Mouse (Mus musculus) stomach, embryonic 15.5 days (tissue): Measurements from ENCODE around the gene Zic3. TPM values are rescaled to one million over a fixed set of nuclear protein-coding genes. Genes with fewer than 3 reads are reported as not detected.
A peak's percentile ranks its signal among the peaks of the same experiment; 100 is the strongest.

Experiments
- ATAC-seq: fragments of 200-750 bp; cut with Nextera tagmentation; 2 replicates; pipeline ENCODE4 v1.8.0; 2017; ENCODE audit warnings: low read depth, moderate number of reproducible peaks, moderate TSS enrichment; ENCODE audit not compliant: insufficient read depth, low FRiP score
- H3K27ac ChIP-seq: fragments of 300-500 bp; sonication (generic); 2 replicates; pipeline ENCODE4 v1.5.1; 2015; ENCODE audit warnings: mild to moderate bottlenecking, inconsistent platforms
- H3K27me3 ChIP-seq: fragments of 300-500 bp; sonication (generic); replicated peaks from 2 replicates; pipeline ENCODE4 v1.6.1; 2015; ENCODE audit warnings: inconsistent platforms
- H3K36me3 ChIP-seq: fragments of 300-500 bp; sonication (generic); 2 replicates; pipeline ENCODE4 v1.6.1; 2015; ENCODE audit warnings: inconsistent platforms
- H3K4me1 ChIP-seq: fragments of 300-500 bp; sonication (generic); 2 replicates; pipeline ENCODE4 v1.6.1; 2015; ENCODE audit warnings: inconsistent platforms
- H3K4me2 ChIP-seq: fragments of 300-500 bp; sonication (generic); 2 replicates; pipeline ENCODE4 v1.6.1; 2015; ENCODE audit warnings: mild to moderate bottlenecking, inconsistent platforms
- H3K4me3 ChIP-seq: fragments of 300-500 bp; sonication (generic); replicated peaks from 2 replicates; pipeline ENCODE4 v1.5.1; 2015; ENCODE audit warnings: inconsistent platforms
- H3K9ac ChIP-seq: fragments of 300-500 bp; sonication (generic); 2 replicates; pipeline ENCODE4 v1.6.1; 2015; ENCODE audit warnings: inconsistent platforms
- H3K9me3 ChIP-seq: fragments of 300-500 bp; sonication (generic); 2 replicates; pipeline ENCODE4 v1.6.1; 2016; ENCODE audit warnings: inconsistent platforms
- WGBS: fragments of 180-500 bp; shearing (Covaris S2); methylation state at CpG from one replicate; pipeline ENCODE4 v1.1.7; 2015; 5-methylcytosine and 5-hydroxymethylcytosine counted together
- polyA plus RNA-seq: library from polyadenylated mRNA; unstranded; fragments of >200 nt; fragmentation: Nextera tagmentation; extraction: Ambion mirVana; gene quantifications from 2 replicates; pipeline ENCODE4 v1.2.1, GENCODE M21; 2015

The Zic3 gene
- polyA plus RNA-seq = 0.05 TPM in 1 of 2 replicates, not detected in the other

DNA sequence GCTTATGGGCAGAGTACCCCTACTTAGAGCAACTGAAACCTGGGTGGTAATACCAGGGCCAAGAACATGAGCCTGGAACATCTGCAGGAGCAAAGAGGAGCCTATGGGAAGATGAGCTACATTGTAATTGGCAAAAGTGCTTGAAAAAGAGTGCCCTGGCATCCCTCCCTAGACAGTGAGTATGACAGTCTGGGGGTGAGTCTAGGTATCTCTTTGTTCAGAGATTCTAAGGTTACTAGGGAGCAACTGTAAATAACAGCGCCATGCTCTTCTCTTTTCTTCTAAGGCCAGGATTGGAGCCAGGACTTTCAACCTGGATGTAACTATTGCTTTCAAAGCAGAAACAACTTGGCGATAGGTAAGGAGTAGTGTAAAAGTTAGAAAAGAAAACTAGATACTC is at the start of gene Zic3:
Gene Zic3, plus strand, starts transcription at position 301 of the 400 bp plus-strand sequence.
- Histone ChIP-seq H3K9me3 (no peaks in the 10 kb centered on the region), H3K4me3 (no peak within 1 kb of the TSS), H3K36me3 (no peaks in the 10 kb centered on the region), H3K27ac (no peak within 1 kb of the TSS), H3K9ac (no peak within 1 kb of the TSS), H3K27me3 (peaks cover 46% of the 10 kb centered on the region), H3K4me1 (no peaks in the 10 kb centered on the region), H3K4me2 (no peak within 1 kb of the TSS)
- 76% methylated on average over 2 of the region's 2 CpGs for WGBS
- ATAC-seq = no peak

DNA sequence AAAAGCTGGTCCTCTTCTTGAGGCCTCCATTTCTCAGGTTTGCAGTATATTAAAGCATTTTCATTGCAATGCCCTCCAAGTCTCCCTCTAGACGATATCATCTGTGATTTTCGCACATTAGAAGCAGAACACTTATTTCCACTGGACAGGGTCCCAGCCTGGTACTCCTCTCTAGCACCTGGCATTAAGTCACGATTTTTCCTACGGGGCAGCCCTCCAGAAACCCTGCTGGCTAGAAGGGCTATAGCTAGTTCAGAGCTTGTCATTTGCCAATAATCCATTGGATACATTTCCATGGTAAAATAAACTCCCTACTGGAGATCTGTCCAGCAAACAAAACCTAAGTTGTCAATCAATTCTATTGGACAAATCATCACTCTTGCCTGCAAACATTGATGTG is 40.1 kb upstream of the Zic3 start:
- H3K27ac ChIP-seq = no peak overlapping the region
- H3K9me3 ChIP-seq = no peaks in the 10 kb centered on the region
- no peaks in the 10 kb centered on the region for H3K27me3 ChIP-seq
- no peak overlapping the region for H3K9ac ChIP-seq
- H3K4me3 ChIP-seq = no peak overlapping the region
- no peaks in the 10 kb centered on the region for H3K36me3 ChIP-seq
- H3K4me2 ChIP-seq = no peak overlapping the region
- no peaks in the 10 kb centered on the region for H3K4me1 ChIP-seq
- no peak for ATAC-seq
- WGBS = 83% methylated on average over 4 of the region's 4 CpGs

DNA sequence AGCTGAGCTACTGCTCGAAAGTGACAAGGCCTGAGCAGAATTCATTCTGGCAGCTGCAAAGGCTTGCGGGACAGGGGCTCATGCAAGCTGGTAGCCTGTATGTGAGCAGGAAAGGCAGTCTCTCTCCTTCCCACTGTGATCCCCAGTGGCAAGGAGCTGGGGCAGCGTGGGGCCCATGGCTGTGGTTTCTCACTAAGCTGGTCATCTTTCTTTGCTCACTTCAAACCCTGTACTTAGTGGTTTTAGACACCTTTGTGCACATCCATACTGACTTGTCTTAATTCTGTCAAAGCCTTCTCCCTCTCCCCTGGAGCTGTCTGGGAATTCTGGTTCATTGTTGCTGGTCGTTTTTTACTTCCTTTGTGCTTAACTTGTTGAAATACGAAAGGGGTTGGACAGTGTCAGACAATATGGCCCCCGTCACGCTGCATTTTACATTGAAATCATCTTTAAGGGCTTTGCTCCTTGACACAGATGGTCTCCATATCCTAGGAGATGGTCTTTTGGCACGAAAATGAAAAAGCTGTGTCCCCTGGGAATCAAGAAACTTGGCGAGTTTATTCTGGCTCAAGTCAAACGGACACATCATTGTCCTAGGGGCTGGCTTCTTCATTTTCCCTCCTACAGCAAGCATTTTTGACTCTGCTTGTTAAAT is 34.9 kb upstream of the Zic3 start:
- 73% methylated on average over 10 of the region's 10 CpGs for WGBS
- H3K4me3 ChIP-seq = no peak overlapping the region
- no peak overlapping the region for H3K9ac ChIP-seq
- no peak overlapping the region for H3K27ac ChIP-seq
- no peak for ATAC-seq
- H3K4me2 ChIP-seq = no peak overlapping the region
- H3K4me1 ChIP-seq = no peaks in the 10 kb centered on the region
- H3K9me3 ChIP-seq = no peaks in the 10 kb centered on the region
- no peaks in the 10 kb centered on the region for H3K36me3 ChIP-seq
- no peaks in the 10 kb centered on the region for H3K27me3 ChIP-seq

DNA sequence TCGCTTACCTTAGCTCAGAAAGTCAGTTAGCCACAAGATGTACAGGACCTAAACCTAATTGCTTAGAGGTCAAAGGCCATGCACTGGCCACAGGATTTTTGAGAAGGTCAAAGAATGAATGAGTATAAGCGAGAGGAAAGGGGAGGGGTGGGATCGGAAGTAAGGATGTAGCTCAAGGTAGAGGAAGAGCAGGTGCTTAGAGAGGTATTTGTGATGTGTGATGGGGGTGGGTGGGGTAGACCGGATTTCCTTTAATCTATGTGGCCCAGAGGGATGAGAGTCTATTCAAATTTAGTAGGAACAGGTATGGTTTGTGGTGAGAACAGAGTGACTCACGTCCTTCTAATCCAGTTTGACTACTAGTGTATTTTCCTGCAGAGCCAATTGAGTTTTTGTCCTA is 9.1 kb upstream of the Zic3 start:
- WGBS = 64% methylated on average over 5 of the region's 5 CpGs
- Histone ChIP-seq H3K27ac (no peak overlapping the region), H3K36me3 (no peaks in the 10 kb centered on the region), H3K27me3 (peaks cover 21% of the 10 kb centered on the region), H3K4me2 (no peak overlapping the region), H3K9ac (no peak overlapping the region), H3K9me3 (no peaks in the 10 kb centered on the region), H3K4me3 (no peak overlapping the region), H3K4me1 (no peaks in the 10 kb centered on the region)
- ATAC-seq = no peak

DNA sequence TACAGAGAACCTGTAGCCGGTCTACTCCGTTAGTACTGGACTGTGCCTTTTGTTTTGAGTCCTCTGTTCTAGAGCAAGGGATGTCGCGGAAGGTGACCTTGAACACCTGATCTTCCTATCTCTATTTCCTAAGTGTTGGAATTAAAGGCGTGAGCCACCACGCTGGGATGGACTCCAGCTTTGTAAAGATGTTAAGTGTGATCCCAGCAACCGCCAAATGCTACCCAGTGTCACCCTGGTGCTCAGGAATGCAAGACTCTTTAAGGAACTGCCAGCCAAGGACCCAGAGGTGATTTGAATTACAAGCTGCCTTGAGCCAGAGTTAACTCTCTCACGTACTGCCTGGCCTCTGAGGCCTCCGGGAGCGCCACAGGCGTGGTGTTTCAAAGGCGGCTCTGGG is 8.4 kb upstream of the Zic3 start:
- WGBS = 21% methylated on average over 12 of the region's 12 CpGs

DNA sequence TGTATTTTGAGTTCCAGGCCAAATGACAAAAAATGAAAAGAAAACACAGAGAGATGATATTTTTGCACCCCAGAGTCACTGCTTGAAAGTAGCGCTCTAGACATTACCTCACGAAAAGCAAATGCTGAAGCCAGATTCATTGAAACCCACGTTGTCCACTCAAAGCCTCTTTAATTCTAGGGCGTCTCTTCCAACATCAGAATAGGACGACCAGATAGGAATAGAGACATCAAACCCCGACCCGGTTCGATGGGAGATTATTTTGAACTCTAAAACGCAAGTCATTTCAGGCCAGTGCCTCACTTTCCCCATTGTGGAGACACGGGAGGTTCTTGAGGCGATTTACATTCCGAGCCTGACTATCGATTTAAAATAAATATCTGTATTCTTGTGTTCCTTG is 7.7 kb upstream of the Zic3 start:
- Histone ChIP-seq H3K4me2 (no peak overlapping the region), H3K36me3 (no peaks in the 10 kb centered on the region), H3K4me1 (no peaks in the 10 kb centered on the region), H3K9me3 (no peaks in the 10 kb centered on the region), H3K27me3 (peaks cover 33% of the 10 kb centered on the region), H3K4me3 (no peak overlapping the region), H3K9ac (no peak overlapping the region), H3K27ac (no peak overlapping the region)
- 19% methylated on average over 13 of the region's 13 CpGs for WGBS
- no peak for ATAC-seq

More for the DNA sequence above, 8.4 kb upstream of the Zic3 start:
- no peaks in the 10 kb centered on the region for H3K9me3 ChIP-seq
- no peaks in the 10 kb centered on the region for H3K36me3 ChIP-seq
- no peak overlapping the region for H3K27ac ChIP-seq
- no peaks in the 10 kb centered on the region for H3K4me1 ChIP-seq
- no peak for ATAC-seq
- no peak overlapping the region for H3K4me2 ChIP-seq
- H3K4me3 ChIP-seq = no peak overlapping the region
- H3K27me3 ChIP-seq = peaks cover 27% of the 10 kb centered on the region
- H3K9ac ChIP-seq = no peak overlapping the region

DNA sequence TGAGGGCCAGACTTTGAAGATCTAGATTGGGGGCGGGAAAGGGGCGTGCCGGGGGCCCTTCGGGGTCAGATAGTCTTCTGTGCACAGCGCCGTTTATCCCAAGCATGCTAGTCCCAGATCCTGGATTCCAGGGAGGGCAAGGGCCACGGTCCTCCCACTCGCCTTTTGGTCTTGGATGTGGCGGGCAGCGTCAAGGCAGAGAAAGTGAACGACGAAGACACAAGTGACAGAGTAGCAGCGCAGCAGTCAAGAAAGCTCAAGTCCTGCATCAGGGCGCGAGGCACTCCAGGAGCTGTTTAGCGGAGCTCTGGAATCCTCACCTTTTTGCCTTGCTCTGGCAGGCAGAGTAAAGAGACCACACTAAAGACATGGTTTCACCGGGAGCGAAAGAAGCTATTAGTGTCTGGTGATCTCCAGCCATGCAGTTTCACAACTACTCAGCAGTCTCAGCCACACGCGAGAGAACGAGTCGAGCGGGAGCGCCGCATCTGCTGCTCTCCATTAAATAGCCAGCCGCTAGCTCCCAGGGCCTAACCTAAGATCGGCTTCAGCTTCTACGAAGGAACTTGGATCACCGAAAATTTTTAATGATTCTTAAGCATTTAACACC is 7.1 kb upstream of the Zic3 start:
- Histone ChIP-seq H3K4me2 (no peak overlapping the region), H3K27ac (no peak overlapping the region), H3K36me3 (no peaks in the 10 kb centered on the region), H3K9ac (no peak overlapping the region), H3K4me1 (no peaks in the 10 kb centered on the region), H3K4me3 (no peak overlapping the region), H3K27me3 (peaks cover 36% of the 10 kb centered on the region), H3K9me3 (no peaks in the 10 kb centered on the region)
- no peak for ATAC-seq
- 20% methylated on average over 29 of the region's 29 CpGs for WGBS

DNA sequence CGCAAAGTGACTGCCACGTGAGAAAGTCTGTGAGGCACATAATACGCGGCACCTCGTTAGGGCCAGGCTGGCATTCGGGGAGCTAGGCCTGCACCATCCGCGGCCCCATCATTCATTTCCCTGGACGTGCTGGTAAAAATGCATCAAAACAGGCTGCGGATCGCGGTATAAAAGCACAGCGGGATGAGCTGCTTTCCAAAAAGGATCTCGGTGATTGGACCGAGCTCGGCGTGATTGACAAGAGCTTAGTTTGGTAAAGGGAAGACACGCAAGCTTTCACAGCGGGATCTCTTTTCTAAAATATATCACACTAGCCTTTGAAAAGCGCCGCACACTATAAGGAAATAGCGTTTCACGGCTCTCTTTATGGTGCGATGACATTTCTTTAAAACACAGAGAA is 3.8 kb upstream of the Zic3 start:
- H3K36me3 ChIP-seq = no peaks in the 10 kb centered on the region
- H3K27ac ChIP-seq = no peak overlapping the region
- ATAC-seq = no peak
- H3K4me3 ChIP-seq = no peak overlapping the region
- H3K4me1 ChIP-seq = no peaks in the 10 kb centered on the region
- H3K9ac ChIP-seq = no peak overlapping the region
- H3K27me3 ChIP-seq = peaks cover 43% of the 10 kb centered on the region
- no peaks in the 10 kb centered on the region for H3K9me3 ChIP-seq
- no peak overlapping the region for H3K4me2 ChIP-seq
- 21% methylated on average over 24 of the region's 24 CpGs for WGBS

DNA sequence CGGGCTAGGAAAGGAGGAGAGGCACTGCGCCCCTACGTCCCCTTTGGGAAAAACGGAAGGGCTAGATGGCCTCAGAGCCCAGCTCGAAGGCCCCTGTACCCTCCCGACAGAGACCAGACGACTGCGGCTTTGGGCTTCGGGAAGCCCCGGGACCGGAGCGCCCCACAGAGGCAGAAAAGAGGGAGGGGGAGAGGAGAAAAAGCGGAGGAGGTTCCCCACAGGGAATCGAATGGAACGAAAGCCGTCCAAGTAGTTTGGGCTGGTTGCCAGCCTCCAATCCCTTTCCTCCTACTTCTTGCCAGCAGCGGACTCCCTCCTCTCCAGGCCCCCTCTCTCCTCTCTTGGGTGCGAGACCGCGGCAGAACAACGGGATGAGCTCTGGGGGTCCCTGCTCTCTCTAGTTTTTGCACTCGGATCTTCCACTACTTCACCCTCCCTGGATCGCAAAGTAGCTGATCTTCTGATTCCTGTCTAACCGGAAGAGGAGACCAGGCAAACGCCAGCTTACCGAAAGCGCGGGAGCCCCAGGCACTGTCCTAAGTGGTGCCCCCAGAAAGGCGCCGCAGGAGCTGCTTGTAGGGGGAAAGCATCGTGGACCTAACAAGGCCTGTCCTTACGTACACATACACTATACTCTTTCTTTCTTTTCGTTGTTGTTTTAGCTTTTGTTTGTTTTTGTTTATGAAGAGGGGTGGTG is 3.1 kb upstream of the Zic3 start:
- ATAC-seq = no peak
- H3K9ac ChIP-seq = no peak overlapping the region
- no peaks in the 10 kb centered on the region for H3K4me1 ChIP-seq
- peaks cover 43% of the 10 kb centered on the region for H3K27me3 ChIP-seq
- no peaks in the 10 kb centered on the region for H3K36me3 ChIP-seq
- H3K9me3 ChIP-seq = no peaks in the 10 kb centered on the region
- no peak overlapping the region for H3K27ac ChIP-seq
- peak overlapping the region; percentile 21; the same call in 1 of the 2 replicates for H3K4me2 ChIP-seq
- 0 out of 2 replicates have a peak overlapping the region, but pooled peaks have one; percentile 14 for H3K4me3 ChIP-seq
- 13% methylated on average over 33 of the region's 33 CpGs for WGBS

DNA sequence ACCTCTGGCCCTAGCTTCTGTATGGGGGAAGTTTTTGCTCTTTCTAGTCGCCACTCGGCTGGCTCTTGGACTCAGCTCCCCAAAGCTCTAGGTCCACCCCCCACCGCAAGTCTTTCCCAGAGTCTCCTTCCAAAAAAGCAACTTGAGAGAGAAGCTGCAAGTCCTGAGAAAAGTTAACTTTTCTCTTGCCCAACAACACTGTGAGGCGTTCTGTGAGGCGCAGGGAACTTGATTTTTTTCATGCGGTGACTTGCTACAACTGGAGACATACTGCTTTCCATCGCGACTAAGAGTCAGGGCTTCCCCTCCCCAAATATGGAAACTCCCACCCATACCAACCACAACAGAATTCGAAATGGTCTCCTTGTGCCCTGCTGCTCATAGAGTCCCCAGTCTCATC is 5.1 kb downstream of the Zic3 start:
- Histone ChIP-seq H3K27ac (no peak overlapping the region), H3K4me2 (no peak overlapping the region), H3K4me1 (0 out of 2 replicates have a peak, but pooled peaks cover 10% of the 10 kb centered on the region), H3K9me3 (no peaks in the 10 kb centered on the region), H3K4me3 (no peak overlapping the region), H3K27me3 (peaks cover 43% of the 10 kb centered on the region), H3K9ac (no peak overlapping the region), H3K36me3 (no peaks in the 10 kb centered on the region)
- ATAC-seq = no peak
- WGBS = 14% methylated on average over 9 of the region's 9 CpGs

DNA sequence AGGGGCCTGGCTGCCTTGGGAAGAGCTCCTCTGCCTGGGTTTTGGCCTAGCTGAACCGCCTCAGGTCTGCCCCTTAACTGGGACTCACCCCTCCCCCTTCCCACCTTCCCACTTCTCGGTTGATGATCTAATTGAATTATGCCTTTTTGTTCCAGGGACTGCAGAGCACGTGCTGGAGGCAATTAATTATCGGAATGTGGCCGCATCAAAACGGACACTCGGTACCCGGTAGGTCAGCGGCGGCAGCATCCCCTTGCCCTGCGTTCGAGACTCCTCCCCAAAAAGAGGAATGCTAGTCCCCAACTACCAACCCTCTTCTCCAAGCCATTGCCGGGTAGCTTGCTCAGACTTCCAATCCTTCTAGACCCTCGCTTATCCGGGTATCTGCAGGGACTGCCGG is 5.6 kb downstream of the Zic3 start:
- Histone ChIP-seq H3K27ac (no peak overlapping the region), H3K4me2 (no peak overlapping the region), H3K4me1 (0 out of 2 replicates have a peak, but pooled peaks cover 10% of the 10 kb centered on the region), H3K9me3 (no peaks in the 10 kb centered on the region), H3K4me3 (no peak overlapping the region), H3K27me3 (peaks cover 43% of the 10 kb centered on the region), H3K36me3 (no peaks in the 10 kb centered on the region), H3K9ac (no peak overlapping the region)
- 7% methylated on average over 16 of the region's 16 CpGs for WGBS
- ATAC-seq = no peak

DNA sequence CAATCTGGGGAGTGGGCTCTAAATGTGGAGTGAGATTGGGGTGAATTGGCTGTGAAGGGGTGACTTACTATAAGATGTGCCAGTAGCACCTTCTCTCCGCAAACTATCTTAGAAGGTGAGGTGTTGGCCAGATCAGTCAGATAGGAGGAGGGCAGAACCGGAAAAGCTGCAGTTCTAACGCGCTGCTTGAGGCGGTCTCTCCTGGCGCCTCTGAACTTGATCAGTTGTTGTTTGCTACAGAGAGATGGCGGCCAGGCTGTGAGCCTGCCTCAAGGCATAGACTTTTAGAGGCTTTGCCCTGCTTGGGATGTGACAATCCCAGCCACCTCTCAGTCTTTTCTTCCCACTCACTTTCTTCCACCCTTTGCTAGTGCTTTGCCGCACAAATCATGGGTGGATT is 6.4 kb downstream of the Zic3 start:
- 0 out of 2 replicates have a peak, but pooled peaks cover 10% of the 10 kb centered on the region for H3K4me1 ChIP-seq
- 21% methylated on average over 8 of the region's 8 CpGs for WGBS
- peaks cover 50% of the 10 kb centered on the region for H3K27me3 ChIP-seq

More for the DNA sequence above, 6.4 kb downstream of the Zic3 start:
- Histone ChIP-seq H3K4me2 (no peak overlapping the region), H3K9ac (no peak overlapping the region), H3K9me3 (no peaks in the 10 kb centered on the region), H3K36me3 (no peaks in the 10 kb centered on the region), H3K27ac (no peak overlapping the region), H3K4me3 (no peak overlapping the region)
- no peak for ATAC-seq
